Mouse (Mus musculus) lung, embryonic 16.5 days (tissue): Measurements from ENCODE around the gene Pak1ip1. TPM values are rescaled to one million over a fixed set of nuclear protein-coding genes. Genes with fewer than 3 reads are reported as not detected.
A peak's percentile ranks its signal among the peaks of the same experiment; 100 is the strongest.
"Not testable (repeated sequence)": the region's sequence is repeated elsewhere in the genome, so short reads cannot be mapped to it uniquely, and the experiment has no call there.

ENCODE experiments used
- ATAC-seq: fragments of 200-750 bp; cut with Nextera tagmentation; 2 replicates; pipeline ENCODE4 v1.8.0; 2017; ENCODE audit warnings: low read depth, mild to moderate bottlenecking, moderate library complexity
- H3K27ac ChIP-seq: fragments of 300-500 bp; sonication (generic); 2 replicates; pipeline ENCODE4 v1.5.1; 2014; ENCODE audit warnings: mild to moderate bottlenecking, control low read depth, low read length
- H3K27me3 ChIP-seq: fragments of 300-500 bp; sonication (generic); 2 replicates; pipeline ENCODE4 v1.6.1; 2014; ENCODE audit warnings: low read depth, low read length, mixed read lengths; ENCODE audit not compliant: control insufficient read depth, insufficient read depth
- H3K36me3 ChIP-seq: fragments of 300-500 bp; sonication (generic); 2 replicates; pipeline ENCODE4 v1.6.1; 2014; ENCODE audit warnings: low read length; ENCODE audit not compliant: control insufficient read depth, insufficient read depth
- H3K4me1 ChIP-seq: fragments of 300-500 bp; sonication (generic); replicated peaks from 2 replicates; pipeline ENCODE4 v1.6.1; 2014; ENCODE audit warnings: low read length, mixed read lengths; ENCODE audit not compliant: control insufficient read depth, insufficient read depth
- H3K4me2 ChIP-seq: fragments of 300-500 bp; sonication (generic); 2 replicates; pipeline ENCODE4 v1.6.1; 2014; ENCODE audit warnings: low read depth, low read length, control low read depth
- H3K4me3 ChIP-seq: fragments of 300-500 bp; sonication (generic); 2 replicates; pipeline ENCODE4 v1.5.1; 2014; ENCODE audit warnings: mild to moderate bottlenecking, low read length, control low read depth
- H3K9ac ChIP-seq: fragments of 300-500 bp; sonication (generic); 2 replicates; pipeline ENCODE4 v1.6.1; 2014; ENCODE audit warnings: low read length, control low read depth
- H3K9me3 ChIP-seq: fragments of 300-500 bp; sonication (generic); 2 replicates; pipeline ENCODE4 v1.6.1; 2016; ENCODE audit warnings: low read length; ENCODE audit not compliant: control insufficient read depth
- WGBS: fragments of 180-500 bp; shearing (Covaris S2); extraction: QIAGEN DNeasy Blood & Tissue Kit; methylation state at CpG from one replicate; pipeline ENCODE4 v1.1.7; 2014; 5-methylcytosine and 5-hydroxymethylcytosine counted together
- polyA plus RNA-seq: library from polyadenylated mRNA; unstranded; fragments of >200 nt; fragmentation: Nextera tagmentation; extraction: Ambion mirVana; gene quantifications from 2 replicates; pipeline ENCODE4 v1.2.1, GENCODE M21; 2015

Pak1ip1 gene
- polyA plus RNA-seq, 1 experiment from 2014 or later: 62.2 TPM

DNA sequence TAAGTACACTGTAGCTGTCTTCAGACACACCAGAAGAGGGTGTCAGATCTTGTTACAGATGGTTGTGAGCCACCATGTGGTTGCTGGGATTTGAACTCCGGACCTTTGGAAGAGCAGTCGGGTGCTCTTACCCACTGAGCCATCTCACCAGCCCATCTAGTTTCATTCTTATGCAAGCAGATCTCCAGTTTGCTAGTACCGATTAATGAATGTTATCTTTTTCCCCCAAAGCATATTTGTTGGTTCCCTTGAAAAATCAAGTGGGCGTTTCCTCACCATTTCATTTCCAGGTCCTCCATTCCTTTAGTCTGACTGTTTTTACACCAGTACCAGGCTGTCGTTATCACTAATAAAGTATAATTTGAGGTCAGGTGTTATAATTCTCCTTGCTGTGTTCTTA lies 2.3 kb upstream of the Pak1ip1 start:
- H3K9ac ChIP-seq, H3K27me3 ChIP-seq, H3K27ac ChIP-seq, H3K9me3 ChIP-seq, H3K4me3 ChIP-seq, ATAC-seq, H3K36me3 ChIP-seq, H3K4me2 ChIP-seq: not testable (repeated sequence)
- 80% methylated on average over 4 of the region's 5 CpGs for WGBS
- H3K4me1 ChIP-seq: peaks cover 13% of the 10 kb centered on the region

DNA sequence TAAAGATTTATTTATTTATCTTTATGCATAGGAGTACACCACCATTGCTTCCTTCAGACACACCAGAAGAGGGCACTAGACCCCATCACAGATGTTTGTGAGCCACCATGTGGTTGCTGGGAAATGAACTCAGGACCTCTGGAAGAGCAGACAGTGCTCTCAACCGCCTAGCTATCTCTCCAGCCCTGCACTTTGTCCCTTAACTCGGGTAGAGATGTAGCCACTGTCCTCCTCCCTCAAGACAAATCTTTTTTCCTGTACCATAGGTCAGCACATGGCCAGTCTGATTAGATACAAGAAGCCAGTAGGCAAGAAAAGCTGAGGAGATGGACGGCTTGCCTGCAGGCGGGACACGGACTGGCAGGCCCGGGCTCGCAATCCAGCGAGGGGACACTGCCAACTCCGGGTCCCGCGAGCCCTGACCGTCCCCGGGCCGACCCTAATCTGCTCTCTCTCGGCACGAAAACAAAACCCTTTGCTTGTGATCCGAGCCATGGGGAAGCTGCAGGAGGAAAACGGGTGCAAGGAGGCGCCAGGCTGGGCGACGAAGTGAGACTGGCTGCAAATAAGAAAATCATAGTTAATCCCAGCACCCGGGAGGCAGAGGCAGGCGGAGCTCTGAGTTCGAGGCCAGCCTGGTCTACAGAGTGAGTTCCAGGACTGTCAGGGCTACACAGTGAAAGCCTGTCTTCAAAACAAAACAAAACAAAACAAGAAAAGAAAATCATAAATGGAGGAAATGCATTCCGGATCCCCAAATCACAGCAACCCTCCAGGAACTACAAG lies 490 bp upstream of the Pak1ip1 start:
- H3K27ac ChIP-seq: peak overlapping the region; percentile 100
- H3K4me2 ChIP-seq: peak overlapping the region; percentile 87
- H3K4me1 ChIP-seq: peaks cover 7% of the 10 kb centered on the region
- peak overlapping the region; percentile 85 for H3K9ac ChIP-seq
- peaks cover 5% of the 10 kb centered on the region for H3K36me3 ChIP-seq
- under 1% methylated on average over 25 of the region's 25 CpGs for WGBS
- peak overlapping the region; percentile 86 for H3K4me3 ChIP-seq
- no peaks in the 10 kb centered on the region for H3K9me3 ChIP-seq
- ATAC-seq: peak; percentile 64
- no peaks in the 10 kb centered on the region for H3K27me3 ChIP-seq

DNA sequence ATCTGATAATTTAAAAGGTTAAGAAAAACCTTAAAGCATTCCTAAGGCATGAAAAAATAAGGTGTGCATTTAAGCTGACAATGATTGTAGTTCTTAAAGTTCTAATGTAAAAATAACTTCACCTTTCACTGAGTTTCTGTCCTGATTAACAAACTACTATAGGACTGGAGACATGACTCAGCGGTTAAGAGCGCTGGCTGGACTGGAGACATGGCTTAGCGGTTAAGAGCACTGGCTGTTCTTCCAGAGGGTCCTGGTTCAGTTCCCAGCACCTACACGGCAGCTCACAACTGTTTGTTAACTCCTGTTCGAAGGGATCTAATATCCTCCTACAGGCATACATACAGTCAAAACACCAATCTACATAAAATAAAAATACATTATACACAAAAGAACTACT lies 1.2 kb downstream of the Pak1ip1 start:
- Histone ChIP-seq H3K4me2 (peak overlapping the region; percentile 49), H3K4me3 (peak overlapping the region; percentile 12), H3K9me3 (no peaks in the 10 kb centered on the region), H3K27ac (no peak overlapping the region), H3K9ac (0 out of 2 replicates have a peak overlapping the region, but pooled peaks have one; percentile 19), H3K36me3 (peaks cover 12% of the 10 kb centered on the region), H3K27me3 (no peaks in the 10 kb centered on the region), H3K4me1 (peaks cover 7% of the 10 kb centered on the region)
- WGBS: 77% methylated on average over 5 of the region's 5 CpGs
- ATAC-seq: no peak

DNA sequence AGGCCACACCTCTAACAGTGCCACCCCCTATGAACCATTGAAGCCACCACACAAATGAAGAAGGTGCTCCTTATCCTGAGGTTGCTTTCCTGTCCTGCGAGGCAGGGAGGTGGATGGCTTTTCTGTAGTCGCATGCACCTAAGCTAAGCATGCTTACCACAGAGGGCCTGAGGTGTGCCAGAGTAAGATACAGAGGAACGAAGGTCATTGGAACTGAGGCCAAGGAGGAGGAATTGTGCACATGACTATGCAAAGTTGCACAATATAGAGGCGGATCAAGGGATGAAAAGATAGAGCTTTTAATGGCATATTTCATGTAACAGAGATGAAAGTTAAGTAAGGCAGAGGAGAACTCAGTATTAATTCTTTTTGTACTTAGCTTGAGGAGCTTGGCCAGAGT lies 5.4 kb downstream of the Pak1ip1 start:
- Histone ChIP-seq H3K9ac (no peak overlapping the region), H3K36me3 (peaks cover 44% of the 10 kb centered on the region), H3K4me1 (peaks cover 7% of the 10 kb centered on the region), H3K9me3 (no peaks in the 10 kb centered on the region), H3K4me3 (no peak overlapping the region), H3K4me2 (no peak overlapping the region), H3K27me3 (no peaks in the 10 kb centered on the region), H3K27ac (no peak overlapping the region)
- no peak for ATAC-seq
- 93% methylated on average over 4 of the region's 4 CpGs for WGBS

DNA sequence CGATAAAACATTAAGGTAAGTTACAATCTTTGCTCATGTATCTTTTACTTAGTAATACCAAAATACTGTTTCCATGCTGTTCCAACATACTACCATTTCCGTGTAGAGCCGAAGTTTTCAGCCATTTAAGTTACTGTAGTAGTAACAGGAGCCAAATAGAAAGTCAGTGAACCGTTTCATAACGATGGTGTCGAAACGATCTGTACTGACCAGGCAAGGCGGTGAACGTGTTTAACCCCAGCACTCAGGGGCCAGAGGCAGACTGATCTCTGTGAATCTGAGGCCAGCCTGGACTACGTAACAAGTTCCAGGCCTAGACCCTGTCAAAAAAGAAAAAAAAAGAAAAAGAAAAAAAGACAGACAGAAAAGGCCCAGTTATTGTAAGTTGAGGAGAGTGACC lies 7.4 kb downstream of the Pak1ip1 start:
- Histone ChIP-seq H3K4me2 (no peak overlapping the region), H3K27ac (no peak overlapping the region), H3K4me3 (no peak overlapping the region), H3K4me1 (no peaks in the 10 kb centered on the region), H3K27me3 (no peaks in the 10 kb centered on the region), H3K9ac (no peak overlapping the region), H3K36me3 (peaks cover 59% of the 10 kb centered on the region), H3K9me3 (no peaks in the 10 kb centered on the region)
- no peak for ATAC-seq
- WGBS: 94% methylated on average over 10 of the region's 10 CpGs

DNA sequence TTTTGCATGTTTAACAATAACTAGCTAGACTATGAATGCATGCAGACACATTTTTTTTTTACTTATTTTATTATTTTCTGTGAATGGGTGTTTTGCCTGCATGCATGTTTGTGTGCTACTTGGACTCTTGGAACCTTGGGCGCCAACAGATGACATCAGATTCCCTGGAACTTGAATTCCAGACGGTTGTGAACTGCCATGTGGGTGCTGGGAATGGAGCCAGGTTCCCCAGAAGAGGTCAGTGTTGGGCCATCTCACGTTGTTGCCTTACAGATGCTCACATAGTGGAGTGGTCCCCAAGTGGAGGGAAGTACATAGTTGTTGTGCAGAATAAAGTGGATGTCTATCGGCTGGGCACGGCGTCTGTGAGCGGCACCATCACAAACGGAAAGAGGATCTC lies 8.1 kb downstream of the Pak1ip1 start:
- Histone ChIP-seq H3K4me1 (no peaks in the 10 kb centered on the region), H3K36me3 (peaks cover 59% of the 10 kb centered on the region), H3K4me3 (no peak overlapping the region), H3K9me3 (no peaks in the 10 kb centered on the region), H3K9ac (no peak overlapping the region), H3K27me3 (no peaks in the 10 kb centered on the region), H3K27ac (no peak overlapping the region), H3K4me2 (no peak overlapping the region)
- 77% methylated on average over 8 of the region's 8 CpGs for WGBS
- no peak for ATAC-seq

DNA sequence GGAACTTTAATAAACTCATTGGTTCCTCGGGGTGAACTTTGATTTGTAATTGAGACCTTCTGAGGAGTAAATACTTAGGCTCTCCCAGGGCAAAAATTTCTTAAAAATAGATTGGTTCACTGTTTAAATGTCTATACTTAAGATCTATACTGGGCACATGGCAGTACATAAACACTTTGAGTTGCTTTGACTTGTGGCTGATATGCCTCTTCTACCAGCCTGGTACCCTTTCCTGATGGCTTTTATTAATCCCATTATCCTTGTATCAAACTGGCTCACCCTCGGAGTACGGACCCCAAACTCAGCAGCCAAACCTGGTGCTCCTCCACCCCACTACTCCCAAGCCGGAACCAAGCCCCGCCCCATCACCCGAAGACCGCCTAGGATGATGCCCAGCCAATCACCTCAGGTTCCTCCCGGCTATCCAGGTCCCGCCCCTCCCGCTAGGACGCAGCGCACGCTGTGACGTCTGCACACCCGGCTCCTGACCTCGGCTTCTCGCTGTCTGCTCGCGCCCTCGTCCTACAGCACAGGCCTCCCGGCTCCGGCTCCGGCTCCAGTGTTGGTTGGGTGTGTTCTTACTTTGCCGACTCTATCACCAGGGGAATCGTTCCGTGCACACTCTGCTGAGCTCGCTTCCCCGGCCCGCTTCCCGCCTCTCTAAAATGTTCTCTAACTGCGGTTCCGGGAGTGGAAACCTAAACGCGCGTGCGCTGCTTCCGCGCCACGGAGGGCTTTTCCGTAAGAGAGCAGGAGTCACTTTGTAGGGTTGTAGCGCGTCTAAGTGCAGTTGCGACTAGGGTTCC lies 15.2 kb downstream of the Pak1ip1 start, which contains the start of gene Tmem14c:
Gene Tmem14c (plus strand): TSS at position 464 of the 806 bp plus-strand sequence.
- H3K4me3 ChIP-seq: peak within 1 kb of the TSS; percentile 75
- peak within 1 kb of the TSS; percentile 79 for H3K9ac ChIP-seq
- no peaks in the 10 kb centered on the region for H3K9me3 ChIP-seq
- peak; percentile 100 for ATAC-seq
- peaks cover 21% of the 10 kb centered on the region for H3K36me3 ChIP-seq
- under 1% methylated on average over 43 of the region's 43 CpGs for WGBS
- H3K27ac ChIP-seq: peak within 1 kb of the TSS; percentile 88
- peak within 1 kb of the TSS; percentile 75 for H3K4me2 ChIP-seq
- H3K27me3 ChIP-seq: no peaks in the 10 kb centered on the region
- peaks cover 11% of the 10 kb centered on the region for H3K4me1 ChIP-seq

DNA sequence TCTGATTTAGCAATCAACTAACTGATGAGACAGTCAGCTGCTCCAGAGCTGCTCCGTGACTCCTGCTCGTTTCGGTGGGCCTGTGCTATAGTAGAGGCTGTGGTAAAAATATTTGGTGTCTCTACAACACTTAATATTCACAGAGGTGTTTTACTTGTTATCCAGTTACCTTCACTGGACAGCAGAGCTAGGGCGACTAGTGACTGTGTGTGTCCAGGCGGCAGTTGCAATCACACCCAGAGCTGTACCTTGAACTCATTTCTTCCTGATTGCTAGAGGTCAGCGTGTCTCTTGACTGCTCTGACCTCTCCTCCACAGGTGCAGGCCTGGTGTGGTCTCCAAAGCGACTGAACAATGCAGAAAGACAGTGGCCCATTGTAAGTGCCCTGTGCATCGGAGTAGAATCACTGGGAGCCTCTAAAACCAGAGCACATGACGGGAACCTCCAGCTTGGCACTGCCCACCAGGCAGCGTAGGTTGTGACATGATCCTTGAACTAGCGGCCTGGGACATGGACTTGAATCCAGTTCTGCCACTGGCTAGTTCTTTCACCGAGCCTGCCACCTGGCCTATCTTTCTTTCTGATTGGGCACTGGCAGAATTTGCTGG lies 16.1 kb downstream of the Pak1ip1 start:
- Histone ChIP-seq H3K27ac (peak overlapping the region; percentile 88; the same call in 1 of the 2 replicates), H3K9me3 (no peaks in the 10 kb centered on the region), H3K4me3 (peak overlapping the region; percentile 75), H3K4me2 (peak overlapping the region; percentile 75), H3K4me1 (peaks cover 11% of the 10 kb centered on the region), H3K36me3 (peaks cover 17% of the 10 kb centered on the region), H3K9ac (peak overlapping the region; percentile 79), H3K27me3 (no peaks in the 10 kb centered on the region)
- ATAC-seq: peak; percentile 26
- 39% methylated on average over 12 of the region's 12 CpGs for WGBS

DNA sequence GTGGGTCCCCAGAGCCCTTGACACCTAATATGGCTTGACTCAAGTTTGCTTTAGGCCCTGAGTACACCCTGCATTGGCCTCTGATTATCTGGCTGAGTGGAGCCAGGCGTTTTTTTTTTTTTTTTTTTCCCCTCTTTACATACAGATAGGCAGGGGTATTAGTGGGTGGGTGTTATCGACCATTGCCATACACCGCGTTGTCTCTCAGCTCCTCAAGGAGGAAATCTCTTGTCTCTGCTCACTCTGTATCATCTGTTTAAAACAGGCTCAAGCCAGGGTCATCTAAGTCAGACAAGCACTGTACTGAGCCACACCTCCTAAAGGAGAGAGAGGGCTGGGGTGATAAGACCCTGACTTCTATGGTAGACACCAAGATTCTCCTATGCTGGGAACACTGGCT lies 17.0 kb downstream of the Pak1ip1 start:
- H3K27ac ChIP-seq: no peak overlapping the region
- H3K27me3 ChIP-seq: no peaks in the 10 kb centered on the region
- ATAC-seq: no peak
- H3K4me3 ChIP-seq: no peak overlapping the region
- H3K4me2 ChIP-seq: peak overlapping the region; percentile 75; the same call in 1 of the 2 replicates
- peaks cover 9% of the 10 kb centered on the region for H3K36me3 ChIP-seq
- H3K9ac ChIP-seq: no peak overlapping the region
- H3K4me1 ChIP-seq: peaks cover 11% of the 10 kb centered on the region
- no peaks in the 10 kb centered on the region for H3K9me3 ChIP-seq
- WGBS: 71% methylated on average over 4 of the region's 4 CpGs
